8 mouse cellular contexts compared by ENCODE assay signal in the genomic region with DNA sequence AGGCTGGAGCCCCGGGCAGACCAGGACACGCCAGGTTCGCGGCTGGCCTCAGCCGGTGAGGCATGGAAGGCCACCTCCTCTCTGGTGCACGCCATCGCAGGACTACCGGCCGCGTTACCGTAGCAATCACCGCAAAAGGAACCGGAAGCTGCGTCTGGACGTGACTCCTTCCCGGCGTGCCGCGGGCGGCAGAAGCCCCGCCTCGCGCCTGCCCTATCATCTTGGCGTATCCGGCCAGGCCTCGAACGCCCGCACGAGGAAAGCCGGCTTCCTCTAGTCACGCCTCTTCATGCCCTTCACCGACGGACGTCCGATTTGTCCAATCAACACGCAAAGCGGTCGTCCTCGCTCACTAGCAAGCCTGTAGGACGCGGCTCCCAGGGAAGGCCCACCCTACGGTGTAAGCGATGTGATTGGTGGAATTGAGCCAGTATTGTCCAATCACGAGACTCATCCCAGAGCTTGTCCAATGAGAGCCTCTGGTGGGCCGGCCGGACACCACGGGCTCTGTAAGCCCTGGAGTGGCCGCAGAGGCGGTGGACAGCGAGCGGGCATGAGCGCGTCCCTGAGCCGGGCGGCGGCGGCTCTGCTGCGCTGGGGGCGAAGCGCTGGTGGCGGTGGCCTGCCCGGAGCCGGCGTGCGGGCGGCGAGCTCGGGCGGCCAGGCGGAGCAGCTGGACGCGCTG. TPM values are rescaled to one million over a fixed set of nuclear protein-coding genes. Genes with fewer than 3 reads are reported as not detected.
DNase-seq lines count a peak whose midpoint lies in the region; ATAC-seq and TF ChIP-seq lines count a peak whose summit lies in the region.

A gene (plus strand): TSS at position 542 of the 685 bp plus-strand sequence.

- peak within 1 kb of the TSS; percentile 88 for H3K27ac ChIP-seq in hindbrain, embryonic 13.5 days

- peaks cover 59% of the 10 kb centered on the region for H3K4me1 ChIP-seq in hindbrain, embryonic 13.5 days (replicated peaks)

- WGBS in hindbrain, embryonic 13.5 days, result under 1% methylated on average over 72 of the region's 72 CpGs

- peak within 1 kb of the TSS; percentile 92 for H3K9ac ChIP-seq in hindbrain, embryonic 13.5 days

- no peaks in the 10 kb centered on the region for H3K27me3 ChIP-seq in Patski
- H3K27me3 ChIP-seq in hindbrain, embryonic 13.5 days, result no peaks in the 10 kb centered on the region

- peak within 1 kb of the TSS; percentile 90 for H3K4me3 ChIP-seq in hindbrain, embryonic 13.5 days

- POLR2A ChIA-PET in Patski (lab: Charles Lee), result interaction anchor here (0.6 to 1.2 kb wide), 3 partner anchors 10 to 1352 kb away, joined by 3 to 6 read pairs (median 3); no protein-coding TSS in a partner anchor

- CTCF ChIA-PET in Patski (lab: Charles Lee), result interaction anchor here (6.8 kb wide), 1 partner anchor 79 kb away, joined by 34 read pairs; no protein-coding TSS in a partner anchor

- TF ChIP-seq CTCF in Patski (IDR thresholded peaks at IDR 0.05), result no peak

- peak within 1 kb of the TSS; percentile 96 for H3K4me2 ChIP-seq in hindbrain, embryonic 13.5 days

- peaks cover 18% of the 10 kb centered on the region for H3K36me3 ChIP-seq in hindbrain, embryonic 13.5 days

- peak; percentile 100 for DNase-seq in Patski (ENCODE audit: low read depth, low spot score)
- peak; percentile 98 to 99 for DNase-seq in cerebellum, postnatal 14 days
- DNase-seq in frontal cortex, postnatal 14 days (ENCODE audit: low spot score in 2 of 2), result peak; percentile 99 to 100
- DNase-seq in layer of hippocampus, postnatal 25 days (ENCODE audit: extremely low spot score in 1 of 2, low spot score in 1 of 2), result peak; percentile 87 to 91
- DNase-seq in lung, postnatal 25 days (ENCODE audit: low spot score), result peak; percentile 100
- peak; percentile 99 for DNase-seq in retina, embryonic 14.5 days (ENCODE audit: low spot score)
- DNase-seq in thymus, postnatal 4 days, result peak; percentile 93

- no peaks in the 10 kb centered on the region for H3K9me3 ChIP-seq in hindbrain, embryonic 13.5 days

- peak; percentile 99 for ATAC-seq in Patski
- peak; percentile 99 for ATAC-seq in hindbrain, embryonic 13.5 days (ENCODE audit: low FRiP score)

- in situ Hi-C loops in Patski (cut with MboI; ENCODE audit: low pct_unique_long_range_greater_than_20kb), result loop anchor here (25.0 kb wide), 1 partner anchor 595 kb away; no protein-coding TSS in a partner anchor

RNA-seq across cellular contexts. Expression of the gene that starts here (rescaled TPM):
- 88.8 TPM for polyA plus RNA-seq in Patski (2021)
- polyA plus RNA-seq in hindbrain, embryonic 13.5 days (2015; fragmentation: Nextera tagmentation; extraction: Ambion mirVana), result 156 and 158 TPM in 2 replicates
- 10 to 100 TPM; 54.8 to 57.2 TPM for total RNA-seq in layer of hippocampus, postnatal 25 days (2021)

Comparison
In these comparisons a context has a peak if more than half of its experiments do, and no peak if none do; other contexts are left out.
1. Peak in every context shown above with its lines: DNase-seq, ATAC-seq, H3K4me3 ChIP-seq and H3K27ac ChIP-seq.